Mouse (Mus musculus): Measurements from ENCODE around the gene Fam163a. TPM values are rescaled to one million over a fixed set of nuclear protein-coding genes. Genes with fewer than 3 reads are reported as not detected.

The Fam163a gene
- total RNA-seq, 2 experiments from 2014 or later = 0.17 TPM

DNA sequence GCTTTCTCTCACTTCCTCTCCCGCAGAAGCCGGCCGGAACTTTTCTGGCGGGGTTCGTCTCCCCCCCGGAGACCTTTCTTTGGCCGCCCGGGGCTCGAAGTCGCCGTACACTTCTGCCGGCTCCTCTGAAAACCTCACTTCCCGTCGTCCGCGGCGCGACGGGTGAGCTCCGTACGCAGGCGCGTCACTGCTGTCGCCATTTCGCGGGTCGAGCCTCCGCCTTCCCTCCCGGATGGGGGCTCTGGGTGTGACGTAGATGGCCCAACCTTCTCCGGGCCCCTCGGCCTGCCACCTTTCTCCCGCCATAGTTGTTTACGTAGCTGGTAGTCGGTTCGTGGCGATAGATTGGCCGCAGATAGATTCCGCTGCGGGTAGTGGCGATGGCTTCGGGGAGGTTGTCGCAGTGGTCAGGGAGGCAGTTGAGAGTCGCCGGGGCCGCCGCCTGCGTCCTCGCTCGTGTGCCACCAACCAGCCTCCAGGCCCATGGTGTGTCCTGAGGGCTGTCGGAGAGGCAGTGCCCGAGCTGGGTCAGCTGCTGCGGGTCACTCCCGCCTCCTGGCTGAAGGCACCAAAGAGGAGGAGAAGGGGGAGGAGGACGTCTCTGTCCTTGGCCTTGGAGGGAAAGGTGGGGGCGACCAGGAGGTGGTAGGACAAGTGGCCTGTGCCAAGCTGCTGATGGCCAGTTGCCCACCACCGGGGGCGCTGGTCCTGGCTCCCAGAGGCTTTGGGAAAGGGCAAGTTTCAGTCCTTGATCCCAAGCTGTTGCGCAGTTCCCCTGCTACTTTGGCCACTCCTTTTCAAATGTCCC lies 168.7 kb downstream of the Fam163a start, which contains the start of gene Tor1aip1:
Gene Tor1aip1 (minus strand): TSS at position 551 of the 808 bp plus-strand sequence.
- intact Hi-C loops (cut with DNase I) = loop anchor here (2.0 kb wide), 1 partner anchor 63 kb away; the partner anchor contains the start of gene Cep350
- peak; percentile 99 for DNase-seq

DNA sequence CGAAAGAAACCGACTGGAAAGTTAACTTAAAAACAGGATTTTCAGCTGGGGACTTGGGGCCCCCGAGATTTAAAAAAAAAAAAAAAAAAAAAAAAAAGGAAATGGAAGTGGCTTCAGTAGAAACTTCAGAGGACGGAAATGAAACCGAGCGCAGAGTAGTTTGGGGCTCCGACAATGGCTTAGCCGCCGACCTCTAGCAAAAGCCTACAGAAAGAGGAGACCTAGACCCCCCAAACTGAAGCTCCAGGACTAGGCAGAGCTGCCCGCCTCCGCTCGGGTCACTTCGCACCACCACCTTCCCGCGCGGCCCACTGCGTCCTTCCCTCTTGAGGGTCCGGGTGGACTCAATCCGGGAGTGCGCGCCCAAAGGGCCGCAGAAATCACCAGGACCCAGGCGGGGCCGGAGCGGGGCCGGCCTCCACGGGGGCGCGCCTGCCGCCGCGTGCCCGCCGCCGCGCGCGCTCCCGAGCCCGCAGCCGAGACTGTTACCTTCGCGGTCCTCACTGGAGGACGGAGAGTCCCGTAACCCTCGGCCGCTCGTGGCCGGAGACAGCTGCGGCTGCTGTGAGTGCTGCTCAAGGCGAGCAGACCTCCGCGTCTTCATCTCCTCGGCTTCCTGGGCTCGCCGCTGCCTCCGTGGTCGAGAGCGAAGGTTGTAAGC lies 169.4 kb downstream of the Fam163a start, which contains the start of gene Tor1aip2:
Gene Tor1aip2 (plus strand): TSS at position 135 of the 661 bp plus-strand sequence.
- no peak for DNase-seq
- intact Hi-C loops (cut with DNase I) = loop anchor here (2.0 kb wide), 1 partner anchor 63 kb away; the partner anchor contains the start of gene Cep350

DNA sequence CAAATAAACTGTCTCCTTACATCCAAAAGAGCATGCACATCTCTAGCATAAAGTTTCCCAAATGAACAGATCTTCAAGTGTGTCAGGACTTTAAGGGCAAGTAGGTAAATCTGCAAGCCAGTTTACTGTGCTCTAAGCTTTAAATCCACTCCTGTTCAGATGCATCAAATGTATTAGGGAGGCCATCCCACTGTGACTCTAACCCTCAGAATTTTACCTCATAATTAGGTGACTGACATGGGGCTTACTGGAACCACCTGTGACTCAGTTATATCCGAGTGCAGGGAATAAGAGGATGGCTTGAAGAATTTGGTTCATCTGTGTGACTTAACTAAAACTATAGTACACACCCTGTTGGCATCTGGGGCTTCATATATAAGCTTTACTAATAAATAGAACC lies 170.2 kb downstream of the Fam163a start:
- intact Hi-C loops (cut with DNase I) = loop anchor here (2.0 kb wide), 1 partner anchor 62 kb away; the partner anchor contains the start of gene Cep350
- no peak for DNase-seq

DNA sequence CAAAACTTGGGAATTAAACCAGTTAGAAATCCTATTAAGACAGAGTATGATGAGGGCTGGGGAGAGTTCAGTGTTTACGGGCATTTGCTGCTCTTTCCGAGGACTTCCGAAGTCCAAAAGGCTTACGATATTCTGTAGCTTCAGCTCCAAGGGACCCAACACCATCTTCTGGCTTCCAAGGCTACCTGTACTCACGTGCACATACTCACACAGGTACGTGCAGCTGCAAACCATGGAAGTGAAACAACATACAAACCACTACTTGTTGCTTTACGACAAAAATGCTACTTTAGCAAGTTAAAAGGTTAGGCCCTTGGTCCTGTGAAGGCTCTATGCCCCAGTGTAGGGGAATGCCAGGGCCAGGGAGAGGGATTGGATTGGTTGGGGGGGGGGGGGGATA lies 170.9 kb downstream of the Fam163a start:
- DNase-seq = no peak
- intact Hi-C loops (cut with DNase I) = loop anchor here (2.0 kb wide), 1 partner anchor 61 kb away; the partner anchor contains the start of gene Cep350

DNA sequence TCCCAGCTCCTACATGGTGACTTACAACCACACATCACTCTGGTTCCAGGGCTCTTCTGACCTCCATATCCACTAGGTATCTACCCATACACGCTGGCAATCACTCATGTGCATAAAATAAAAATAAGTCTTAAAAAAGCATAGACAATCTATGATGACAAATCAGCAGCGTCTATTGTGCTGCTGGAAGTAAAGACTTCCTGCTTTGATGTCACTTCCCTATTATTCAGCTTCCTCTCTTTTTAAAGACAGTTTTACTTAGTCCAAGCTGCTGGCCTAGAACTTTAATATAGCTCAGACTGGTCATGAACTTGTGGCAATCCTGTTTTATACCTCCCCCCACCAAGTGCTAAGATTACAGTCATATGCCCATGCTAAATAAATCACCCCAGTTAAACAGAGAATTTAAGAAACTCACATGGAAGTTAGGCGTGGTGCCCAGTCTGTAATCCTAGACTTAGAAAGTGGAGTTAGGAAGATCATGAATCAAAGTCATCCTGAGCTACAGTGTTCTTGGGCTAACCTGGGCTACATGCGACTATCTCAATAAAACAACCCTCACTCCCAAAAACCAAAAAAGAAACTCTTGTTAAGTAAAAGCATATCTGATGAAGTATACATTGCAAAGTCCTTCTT lies 176.4 kb downstream of the Fam163a start:
- intact Hi-C loops (cut with DNase I) = no loop called here

DNA sequence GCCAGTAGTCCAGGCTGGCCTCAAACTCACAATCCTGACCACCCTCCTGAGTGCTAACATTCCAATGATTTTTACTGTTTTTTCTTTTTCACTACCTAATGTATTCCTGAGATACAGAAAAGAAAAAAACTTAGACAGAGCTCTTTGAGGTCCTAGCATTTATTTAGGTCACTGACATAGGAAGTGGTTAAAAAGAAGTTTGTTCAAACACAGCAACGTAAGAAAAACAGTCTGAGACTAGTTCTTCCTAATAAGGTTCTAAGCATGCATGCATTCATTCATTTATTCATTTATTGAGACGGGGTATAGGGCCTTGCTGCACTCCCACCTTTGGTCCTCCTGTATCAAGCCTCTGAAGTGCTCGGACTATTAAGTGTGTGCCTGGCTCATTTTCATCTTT lies 177.0 kb downstream of the Fam163a start:
- intact Hi-C loops (cut with DNase I) = no loop called here
- no peak for DNase-seq

More for the DNA sequence above, 176.4 kb downstream of the Fam163a start:
- DNase-seq = no peak

Other genes starting within 250 kb of the Fam163a start
- gene Cep350, start 231.8 kb downstream of the Fam163a start, total RNA-seq (2021) = 10 to 100 TPM; 37.3 to 41.0 TPM
- gene Tor1aip2, start 169.6 kb downstream of the Fam163a start, total RNA-seq (2021) = 10 to 100 TPM; 58.8 to 62.2 TPM
- gene Tor1aip1, start 168.5 kb downstream of the Fam163a start, total RNA-seq (2021) = 10 to 100 TPM; 65.2 to 74.2 TPM
- gene Tdrd5, start 98.6 kb upstream of the Fam163a start, total RNA-seq (2021) = under 1 TPM; 0.22 to 0.50 TPM
- gene Nphs2, start 105.7 kb upstream of the Fam163a start, total RNA-seq (2021) = under 1 TPM in 1 of 2 experiments, not detected in 1; 0.19 TPM
- gene Gm2000, start 161.0 kb upstream of the Fam163a start, total RNA-seq (2021) = 100 to 1,000 TPM; 508 to 514 TPM
- gene Axdnd1, start 216.1 kb upstream of the Fam163a start, total RNA-seq (2021) = under 1 TPM in 1 of 2 experiments, not detected in 1; 0.12 TPM

Measured in heart, postnatal 10 days (tissue).